Mouse (Mus musculus) stomach, postnatal 0 days (tissue): ENCODE results near the gene Gstp3.

Experiments used
- CTCF ChIP-seq: IDR thresholded peaks from 2 replicates; pipeline ENCODE4 v1.5.1; 2016; ENCODE audit warnings: antibody characterized with exemption, low read depth, mild to moderate bottlenecking, moderate library complexity
- EP300 ChIP-seq: optimal IDR thresholded peaks from 2 replicates; pipeline ENCODE3; 2016; ENCODE audit warnings: antibody characterized with exemption

GRCm38 (mm10) chr19:4057962-4058361 lies 1.4 kb downstream of the Gstp3 start:
- TF ChIP-seq CTCF (no peak), EP300 (no peak)
